Mouse (Mus musculus) midbrain, embryonic 12.5 days (tissue): ENCODE measurements at regions not wholly inside any gene's neighbourhood (a gene's known extent, or its start where the extent isn't known, plus 50 kb on each side); places are given as distances from the start of the nearest gene placed in this dataset.

ENCODE experiments used
- ATAC-seq: fragments of 200-750 bp; cut with Nextera tagmentation; 2 replicates; pipeline ENCODE4 v1.8.0; 2017; ENCODE audit warnings: low read depth, moderate TSS enrichment, moderate library complexity; ENCODE audit not compliant: low FRiP score
- H3K27ac ChIP-seq: fragments of 300-500 bp; sonication (generic); replicated peaks from 2 replicates; pipeline ENCODE4 v1.5.1; 2016; ENCODE audit warnings: mild to moderate bottlenecking
- H3K27me3 ChIP-seq: fragments of 300-500 bp; sonication (generic); 2 replicates; pipeline ENCODE4 v1.6.1; 2016; ENCODE audit warnings: mild to moderate bottlenecking
- H3K36me3 ChIP-seq: fragments of 300-500 bp; sonication (generic); 2 replicates; pipeline ENCODE4 v1.6.1; 2016
- H3K4me1 ChIP-seq: fragments of 300-500 bp; sonication (generic); 2 replicates; pipeline ENCODE4 v1.6.1; 2016
- H3K4me2 ChIP-seq: fragments of 300-500 bp; sonication (generic); replicated peaks from 2 replicates; pipeline ENCODE4 v1.6.1; 2016; ENCODE audit warnings: mild to moderate bottlenecking, moderate library complexity
- H3K4me3 ChIP-seq: fragments of 300-500 bp; sonication (generic); 2 replicates; pipeline ENCODE4 v1.5.1; 2016; ENCODE audit warnings: mild to moderate bottlenecking
- H3K9ac ChIP-seq: fragments of 300-500 bp; sonication (generic); replicated peaks from 2 replicates; pipeline ENCODE4 v1.6.1; 2016; ENCODE audit warnings: mild to moderate bottlenecking, moderate library complexity
- H3K9me3 ChIP-seq: fragments of 300-500 bp; sonication (generic); 2 replicates; pipeline ENCODE4 v1.6.1; 2016; ENCODE audit warnings: mild to moderate bottlenecking
- WGBS: fragments of 180-500 bp; shearing (Covaris S2); methylation state at CpG from one replicate; pipeline ENCODE4 v1.1.7; 2016; 5-methylcytosine and 5-hydroxymethylcytosine counted together

- no peak for ATAC-seq
- no peaks in the 10 kb centered on the region for H3K4me1 ChIP-seq
- H3K36me3 ChIP-seq, result no peaks in the 10 kb centered on the region
- no peak overlapping the region for H3K9ac ChIP-seq
- WGBS, result 90% methylated on average over 7 of the region's 7 CpGs
- no peak overlapping the region for H3K4me3 ChIP-seq
- H3K27ac ChIP-seq, result no peak overlapping the region
- H3K27me3 ChIP-seq, result no peaks in the 10 kb centered on the region
- no peaks in the 10 kb centered on the region for H3K9me3 ChIP-seq
- no peak overlapping the region for H3K4me2 ChIP-seq
Measured at GRCm38 (mm10) chr9:117720161-117720598, 90.5 kb upstream of the Rbms3 start.

- Histone ChIP-seq H3K27me3 (no peaks in the 10 kb centered on the region), H3K4me1 (no peaks in the 10 kb centered on the region), H3K9me3 (no peaks in the 10 kb centered on the region), H3K27ac (no peak overlapping the region), H3K36me3 (no peaks in the 10 kb centered on the region), H3K4me3 (no peak overlapping the region), H3K4me2 (no peak overlapping the region), H3K9ac (no peak overlapping the region)
- ATAC-seq, result no peak
- 83% methylated on average over 4 of the region's 4 CpGs for whole genome bisulfite sequencing
Measured at GRCm38 (mm10) chr9:117717346-117717745, 87.6 kb upstream of the Rbms3 start.

DNA sequence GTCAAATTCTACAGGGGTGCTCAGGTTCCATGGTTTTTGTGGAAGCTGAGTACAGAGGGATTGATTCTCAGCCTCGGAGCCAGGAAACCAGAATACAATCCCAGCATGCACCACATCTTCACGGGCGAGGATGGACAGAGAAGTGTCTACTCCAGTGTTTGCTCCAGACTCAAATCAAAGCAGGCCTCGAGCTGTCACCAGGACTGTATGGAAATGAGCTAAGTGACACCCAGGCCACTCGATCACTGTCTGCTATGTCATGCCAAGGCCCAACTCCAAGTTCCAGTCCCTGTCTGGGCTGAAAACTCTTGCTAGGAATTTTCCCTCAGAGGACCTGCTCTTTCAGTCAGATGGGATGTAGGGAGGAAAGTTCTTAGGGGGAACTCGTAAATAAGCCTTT lies 86.8 kb upstream of the Rbms3 start:
- no peak overlapping the region for H3K4me3 ChIP-seq
- H3K9me3 ChIP-seq, result no peaks in the 10 kb centered on the region
- H3K27ac ChIP-seq, result no peak overlapping the region
- WGBS, result 91% methylated on average over 6 of the region's 6 CpGs
- H3K4me2 ChIP-seq, result no peak overlapping the region
- no peak overlapping the region for H3K9ac ChIP-seq
- H3K36me3 ChIP-seq, result no peaks in the 10 kb centered on the region
- ATAC-seq, result no peak
- no peaks in the 10 kb centered on the region for H3K4me1 ChIP-seq
- no peaks in the 10 kb centered on the region for H3K27me3 ChIP-seq

DNA sequence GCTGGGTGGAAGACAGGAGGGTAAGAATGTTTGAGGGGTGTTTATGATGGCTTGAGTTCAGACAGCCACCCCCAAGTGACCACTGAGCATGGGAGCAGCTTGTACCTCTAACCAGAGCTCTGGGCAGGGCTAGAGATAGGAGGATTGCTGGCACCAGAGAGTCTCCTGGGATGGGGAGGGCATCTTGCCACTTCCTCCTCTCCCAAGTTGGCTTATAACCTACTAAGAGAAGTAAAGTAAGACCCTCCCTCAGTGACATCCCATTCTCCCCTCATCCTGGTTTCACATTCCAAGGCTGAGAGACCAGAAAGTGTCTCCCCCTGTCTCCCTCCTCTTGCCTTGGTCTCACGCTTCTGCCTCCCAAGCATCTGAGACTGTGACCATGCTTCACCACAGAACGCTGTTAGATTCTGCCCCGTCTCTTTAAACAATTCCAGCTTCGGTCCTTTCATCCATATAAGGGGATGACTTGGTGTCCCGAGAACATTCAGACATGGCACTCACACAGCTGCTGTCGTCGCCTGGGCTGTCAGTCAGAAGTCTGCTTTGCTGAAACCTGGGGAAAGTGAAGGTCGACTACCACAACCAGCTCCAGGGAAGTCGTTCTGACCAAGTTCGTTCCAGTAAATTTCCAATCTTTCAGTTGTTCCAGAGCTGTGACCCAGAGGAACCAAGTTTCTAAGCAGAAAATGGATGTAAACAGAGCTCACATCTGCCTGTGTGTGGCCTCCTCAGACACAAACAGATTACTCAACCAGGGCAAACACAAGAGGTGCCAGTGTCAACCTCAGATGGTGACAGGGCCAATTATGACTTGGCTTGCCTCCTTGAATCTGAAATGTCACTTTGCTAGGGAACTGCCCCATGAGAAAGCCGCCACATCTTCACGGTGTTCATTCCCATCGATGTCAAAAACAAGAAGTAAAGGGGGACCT lies 85.3 kb upstream of the Rbms3 start:
- no peak overlapping the region for H3K4me3 ChIP-seq
- no peak overlapping the region for H3K27ac ChIP-seq
- no peaks in the 10 kb centered on the region for H3K36me3 ChIP-seq
- ATAC-seq, result no peak
- no peak overlapping the region for H3K4me2 ChIP-seq
- H3K9ac ChIP-seq, result no peak overlapping the region
- H3K9me3 ChIP-seq, result no peaks in the 10 kb centered on the region
- H3K4me1 ChIP-seq, result no peaks in the 10 kb centered on the region
- no peaks in the 10 kb centered on the region for H3K27me3 ChIP-seq
- 86% methylated on average over 13 of the region's 13 CpGs for WGBS

DNA sequence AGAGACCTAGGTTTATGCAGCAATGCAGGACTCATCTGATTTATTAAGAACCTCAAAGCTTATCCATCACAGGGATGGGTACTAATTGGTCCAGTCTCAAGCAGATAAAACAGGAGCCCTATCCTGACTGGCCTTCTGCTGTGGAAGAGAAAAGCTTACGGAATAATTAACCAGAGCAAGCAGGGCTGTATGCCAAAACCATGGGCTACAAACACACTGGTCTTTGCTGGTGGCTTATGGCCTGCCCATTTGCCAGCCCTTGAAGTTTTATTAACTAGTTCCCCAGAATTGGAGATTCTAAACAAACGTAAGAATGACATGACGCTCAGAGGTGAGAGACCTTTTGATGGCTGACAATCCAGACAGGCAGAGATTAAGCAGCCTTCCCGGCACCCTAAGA lies 83.4 kb upstream of the Rbms3 start:
- no peaks in the 10 kb centered on the region for H3K4me1 ChIP-seq
- no peak overlapping the region for H3K27ac ChIP-seq
- no peak for ATAC-seq
- WGBS, result 94% methylated on average over 4 of the region's 4 CpGs
- no peak overlapping the region for H3K4me3 ChIP-seq
- H3K27me3 ChIP-seq, result no peaks in the 10 kb centered on the region
- no peak overlapping the region for H3K9ac ChIP-seq
- H3K4me2 ChIP-seq, result no peak overlapping the region
- H3K9me3 ChIP-seq, result no peaks in the 10 kb centered on the region
- no peaks in the 10 kb centered on the region for H3K36me3 ChIP-seq

- Histone ChIP-seq H3K27me3 (no peaks in the 10 kb centered on the region), H3K27ac (no peak overlapping the region), H3K36me3 (no peaks in the 10 kb centered on the region), H3K4me1 (no peaks in the 10 kb centered on the region), H3K4me2 (no peak overlapping the region), H3K4me3 (no peak overlapping the region), H3K9ac (no peak overlapping the region), H3K9me3 (no peaks in the 10 kb centered on the region)
- ATAC-seq, result no peak
- 90% methylated on average over 5 of the region's 5 CpGs for WGBS
Measured at GRCm38 (mm10) chr9:117711793-117712192, 82.1 kb upstream of the Rbms3 start.

GRCm38 (mm10) chr9:117710966-117711365 lies 81.3 kb upstream of the Rbms3 start:
- Histone ChIP-seq H3K9ac (no peak overlapping the region), H3K27me3 (no peaks in the 10 kb centered on the region), H3K27ac (no peak overlapping the region), H3K4me3 (no peak overlapping the region), H3K36me3 (no peaks in the 10 kb centered on the region), H3K9me3 (no peaks in the 10 kb centered on the region), H3K4me2 (no peak overlapping the region), H3K4me1 (no peaks in the 10 kb centered on the region)
- 94% methylated on average over 9 of the region's 9 CpGs for WGBS
- ATAC-seq, result no peak

DNA sequence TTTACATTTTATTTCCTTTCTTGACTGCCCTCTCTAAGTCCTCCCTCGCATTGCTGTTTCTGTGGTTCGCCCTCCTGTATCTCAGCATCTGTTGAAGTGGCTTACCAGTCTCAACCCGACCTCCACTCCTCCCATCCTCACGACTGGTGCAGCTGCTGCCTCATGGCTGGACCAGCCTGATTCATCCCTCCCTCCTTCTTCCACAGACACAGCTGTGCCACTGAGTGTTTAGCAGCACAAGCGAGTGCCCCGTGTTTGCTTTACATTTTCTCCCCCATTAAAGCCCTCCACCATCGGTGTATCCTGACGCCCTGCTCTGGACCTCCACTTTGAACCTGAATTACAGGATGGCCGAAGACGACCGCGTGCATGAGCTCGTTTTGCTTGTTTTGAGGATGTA lies 80.0 kb upstream of the Rbms3 start:
- Histone ChIP-seq H3K27ac (no peak overlapping the region), H3K27me3 (no peaks in the 10 kb centered on the region), H3K9me3 (no peaks in the 10 kb centered on the region), H3K36me3 (no peaks in the 10 kb centered on the region), H3K4me3 (no peak overlapping the region), H3K9ac (no peak overlapping the region), H3K4me2 (no peak overlapping the region), H3K4me1 (no peaks in the 10 kb centered on the region)
- no peak for ATAC-seq
- WGBS, result 87% methylated on average over 13 of the region's 13 CpGs

DNA sequence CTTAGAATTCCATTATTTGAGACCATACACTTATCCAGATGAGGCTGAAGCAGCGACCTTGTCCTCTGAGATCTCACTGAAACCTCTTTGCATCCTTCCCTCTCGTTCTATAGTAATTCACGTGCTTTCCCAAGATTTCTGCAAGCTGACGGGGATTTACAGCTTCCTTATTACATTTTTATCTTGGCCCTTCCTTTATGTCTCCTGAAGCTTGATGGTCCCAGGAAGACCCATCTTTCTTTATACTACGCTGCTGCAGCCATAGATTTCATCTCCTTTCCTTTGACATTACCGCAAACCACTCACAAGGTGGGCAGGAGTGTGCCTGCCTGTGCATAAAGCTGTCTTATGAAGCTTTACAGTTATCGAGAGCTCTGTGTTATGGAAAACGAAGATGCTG lies 63.3 kb upstream of the Rbms3 start:
- no peak overlapping the region for H3K4me2 ChIP-seq
- H3K27me3 ChIP-seq, result no peaks in the 10 kb centered on the region
- 87% methylated on average over 8 of the region's 8 CpGs for WGBS
- no peak overlapping the region for H3K4me3 ChIP-seq
- H3K9ac ChIP-seq, result no peak overlapping the region
- no peak for ATAC-seq
- H3K9me3 ChIP-seq, result 0 out of 2 replicates have a peak, but pooled peaks cover 3% of the 10 kb centered on the region
- no peaks in the 10 kb centered on the region for H3K36me3 ChIP-seq
- H3K27ac ChIP-seq, result no peak overlapping the region
- no peaks in the 10 kb centered on the region for H3K4me1 ChIP-seq

- Histone ChIP-seq H3K4me3 (no peak overlapping the region), H3K36me3 (no peaks in the 10 kb centered on the region), H3K27ac (no peak overlapping the region), H3K4me2 (no peak overlapping the region), H3K9ac (no peak overlapping the region), H3K9me3 (0 out of 2 replicates have a peak, but pooled peaks cover 3% of the 10 kb centered on the region), H3K4me1 (no peaks in the 10 kb centered on the region), H3K27me3 (no peaks in the 10 kb centered on the region)
- ATAC-seq, result no peak
- 32% methylated on average over 9 of the region's 9 CpGs for WGBS
Measured at GRCm38 (mm10) chr9:117692486-117692885, 62.8 kb upstream of the Rbms3 start.

DNA sequence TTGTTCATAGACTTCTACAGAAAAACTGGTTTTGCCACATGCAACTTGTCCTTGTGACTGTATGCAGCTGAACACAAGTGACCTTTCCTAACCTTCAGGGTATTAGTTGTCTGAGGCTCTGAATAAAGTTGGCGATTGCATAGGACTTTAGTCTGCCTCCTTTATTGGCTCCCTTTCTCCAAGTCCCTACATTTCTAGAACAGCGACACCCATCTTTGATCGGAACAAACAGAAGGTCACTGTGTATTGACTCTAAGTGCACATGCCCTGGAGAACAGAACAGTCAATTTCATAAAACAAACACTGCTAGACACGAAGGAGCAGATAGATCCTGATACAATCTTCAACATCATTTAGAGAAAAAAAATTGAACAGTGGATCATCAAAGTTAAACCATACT lies 60.2 kb upstream of the Rbms3 start:
- H3K4me2 ChIP-seq, result no peak overlapping the region
- no peak overlapping the region for H3K27ac ChIP-seq
- H3K4me1 ChIP-seq, result no peaks in the 10 kb centered on the region
- no peak overlapping the region for H3K9ac ChIP-seq
- no peak for ATAC-seq
- H3K36me3 ChIP-seq, result no peaks in the 10 kb centered on the region
- H3K4me3 ChIP-seq, result no peak overlapping the region
- H3K27me3 ChIP-seq, result no peaks in the 10 kb centered on the region
- H3K9me3 ChIP-seq, result 0 out of 2 replicates have a peak, but pooled peaks cover 3% of the 10 kb centered on the region
- WGBS, result 77% methylated on average over 4 of the region's 4 CpGs
